Mouse (Mus musculus) macrophage (primary cell): ENCODE measurements around the gene Aco2. TPM values are rescaled to one million over a fixed set of nuclear protein-coding genes. Genes with fewer than 3 reads are reported as not detected.

Source experiments
- H3K27ac ChIP-seq: fragments of 350-480 bp; formaldehyde crosslinking; 2 replicates; pipeline ENCODE4 v1.9.0; 2021
- H3K36me3 ChIP-seq: fragments of 350-480 bp; formaldehyde crosslinking; 2 replicates; pipeline ENCODE4 v1.9.0; 2021; ENCODE audit errors: inconsistent target
- H3K4me3 ChIP-seq: fragments of 350-480 bp; formaldehyde crosslinking; 2 replicates; pipeline ENCODE4 v1.9.0; 2021; ENCODE audit errors: inconsistent target
- H3K79me2 ChIP-seq: fragments of 350-480 bp; formaldehyde crosslinking; 2 replicates; pipeline ENCODE4 v1.9.0; 2021; ENCODE audit errors: inconsistent target
- WGBS: methylation state at CpG from one replicate; pipeline ENCODE4 v1.1.7; 2026; ENCODE audit warnings: inconsistent platforms; ENCODE audit not compliant: missing documents; 5-methylcytosine and 5-hydroxymethylcytosine counted together
- polyA plus RNA-seq: library from polyadenylated mRNA; stranded (reverse); fragments of 250-400 nt; gene quantifications from 3 replicates; pipeline ENCODE4 v1.2.4, GENCODE M21; 2018; ENCODE audit warnings: inconsistent platforms

The Aco2 gene
- polyA plus RNA-seq, 1 experiment from 2014 or later, result 116 TPM

GRCm38 (mm10) chr15:81951159-81951558 is 79.0 kb downstream of the Aco2 start:
- Histone ChIP-seq H3K27ac (no peak overlapping the region), H3K36me3 (0 out of 2 replicates have a peak, but pooled peaks cover 4% of the 10 kb centered on the region), H3K79me2 (no peaks in the 10 kb centered on the region), H3K4me3 (no peak overlapping the region)
- WGBS, result 95% methylated on average over 9 of the region's 9 CpGs

- Histone ChIP-seq H3K36me3 (0 out of 2 replicates have a peak, but pooled peaks cover 4% of the 10 kb centered on the region), H3K4me3 (no peak overlapping the region)
These were observed 80.2 kb downstream of the Aco2 start for GRCm38 (mm10) chr15:81952310-81952709.

GRCm38 (mm10) chr15:81954151-81954583 is 82.1 kb downstream of the Aco2 start:
- no peak overlapping the region for H3K27ac ChIP-seq
- no peak overlapping the region for H3K4me3 ChIP-seq
- no peaks in the 10 kb centered on the region for H3K79me2 ChIP-seq
- H3K36me3 ChIP-seq, result 0 out of 2 replicates have a peak, but pooled peaks cover 4% of the 10 kb centered on the region
- 97% methylated on average over 9 of the region's 9 CpGs for WGBS

More at GRCm38 (mm10) chr15:81952310-81952709, 80.2 kb downstream of the Aco2 start:
- WGBS, result 98% methylated on average over 4 of the region's 4 CpGs
- H3K79me2 ChIP-seq, result no peaks in the 10 kb centered on the region
- H3K27ac ChIP-seq, result no peak overlapping the region

- 0 out of 2 replicates have a peak, but pooled peaks cover 4% of the 10 kb centered on the region for H3K36me3 ChIP-seq
- no peak overlapping the region for H3K27ac ChIP-seq
- H3K4me3 ChIP-seq, result no peak overlapping the region
- H3K79me2 ChIP-seq, result no peaks in the 10 kb centered on the region
- 96% methylated on average over 6 of the region's 6 CpGs for WGBS
These were observed 82.6 kb downstream of the Aco2 start for GRCm38 (mm10) chr15:81954716-81955115.

- 95% methylated on average over 15 of the region's 15 CpGs for whole genome bisulfite sequencing
- Histone ChIP-seq H3K27ac (no peak overlapping the region), H3K36me3 (0 out of 2 replicates have a peak, but pooled peaks cover 4% of the 10 kb centered on the region), H3K79me2 (no peaks in the 10 kb centered on the region), H3K4me3 (no peak overlapping the region)
These were observed 83.3 kb downstream of the Aco2 start for GRCm38 (mm10) chr15:81955414-81955813.

- WGBS, result 75% methylated on average over 7 of the region's 8 CpGs
- H3K36me3 ChIP-seq, result 0 out of 2 replicates have a peak, but pooled peaks cover 4% of the 10 kb centered on the region
- H3K79me2 ChIP-seq, result no peaks in the 10 kb centered on the region
- H3K4me3 ChIP-seq, result no peak overlapping the region
- H3K27ac ChIP-seq, result no peak overlapping the region
These were observed 84.3 kb downstream of the Aco2 start for GRCm38 (mm10) chr15:81956457-81956856.

- Histone ChIP-seq H3K36me3 (0 out of 2 replicates have a peak, but pooled peaks cover 4% of the 10 kb centered on the region), H3K79me2 (no peaks in the 10 kb centered on the region), H3K27ac (no peak overlapping the region), H3K4me3 (no peak overlapping the region)
- WGBS, result 92% methylated on average over 11 of the region's 11 CpGs
These were observed 85.5 kb downstream of the Aco2 start for GRCm38 (mm10) chr15:81957598-81957997.

- Histone ChIP-seq H3K27ac (no peak overlapping the region), H3K4me3 (no peak overlapping the region), H3K79me2 (no peaks in the 10 kb centered on the region), H3K36me3 (0 out of 2 replicates have a peak, but pooled peaks cover 4% of the 10 kb centered on the region)
- 64% methylated on average over 3 of the region's 3 CpGs for WGBS
These were observed 86.8 kb downstream of the Aco2 start for GRCm38 (mm10) chr15:81958906-81959305.

- under 1% methylated on average over 75 of the region's 77 CpGs for WGBS
- H3K36me3 ChIP-seq, result no peaks in the 10 kb centered on the region
- no peaks in the 10 kb centered on the region for H3K79me2 ChIP-seq
These were observed 88.3 kb downstream of the Aco2 start, which contains the start of gene Pmm1 for GRCm38 (mm10) chr15:81960171-81961077. Gene Pmm1, minus strand, starts transcription at chr15:81960930.

GRCm38 (mm10) chr15:81961078-81961451 is 89.0 kb downstream of the Aco2 start:
- H3K27ac ChIP-seq, result no peak overlapping the region
- no peaks in the 10 kb centered on the region for H3K79me2 ChIP-seq
- H3K36me3 ChIP-seq, result no peaks in the 10 kb centered on the region
- peak overlapping the region; percentile 32 for H3K4me3 ChIP-seq
- 2% methylated on average over 8 of the region's 8 CpGs for WGBS

More at GRCm38 (mm10) chr15:81960171-81961077, 88.3 kb downstream of the Aco2 start, which contains the start of gene Pmm1:
- H3K27ac ChIP-seq, result no peak within 1 kb of the TSS
- H3K4me3 ChIP-seq, result peak within 1 kb of the TSS; percentile 40

- Histone ChIP-seq H3K27ac (no peak overlapping the region), H3K36me3 (no peaks in the 10 kb centered on the region), H3K79me2 (no peaks in the 10 kb centered on the region), H3K4me3 (no peak overlapping the region)
- 63% methylated on average over 1 of the region's 1 CpGs for WGBS
These were observed 92.2 kb downstream of the Aco2 start for GRCm38 (mm10) chr15:81964262-81964661.

Other genes starting within 250 kb of the Aco2 start
- 10.6 to 21.0 TPM (median 11.6 TPM) in 3 replicates for gene L3mbtl2, start 208.4 kb upstream of the Aco2 start, polyA plus RNA-seq
- gene Chadl, start 175.0 kb upstream of the Aco2 start, polyA plus RNA-seq, result 0.10 to 0.51 TPM in 2 of 3 replicates, not detected in the other
- 10.9 to 21.7 TPM (median 18.2 TPM) in 3 replicates for gene Zc3h7b, start 127.3 kb upstream of the Aco2 start, polyA plus RNA-seq
- gene Rangap1, start 126.8 kb upstream of the Aco2 start, polyA plus RNA-seq, result 26.9 to 73.0 TPM (median 33.7 TPM) in 3 replicates
- 18.9 to 44.0 TPM (median 23.6 TPM) in 3 replicates for gene Tef, start 69.9 kb upstream of the Aco2 start, polyA plus RNA-seq
- 14.3 to 21.9 TPM (median 18.5 TPM) in 3 replicates for gene Tob2, start 13.5 kb upstream of the Aco2 start, polyA plus RNA-seq
- gene Phf5a, start 398 bp upstream of the Aco2 start, polyA plus RNA-seq, result 24.7 to 37.1 TPM (median 25.5 TPM) in 3 replicates
- gene Polr3h, start 53.9 kb downstream of the Aco2 start, polyA plus RNA-seq, result 4.7 to 14.4 TPM (median 4.7 TPM) in 3 replicates
- 0.10 TPM in 1 of 3 replicates, not detected in the others for gene Csdc2, start 64.5 kb downstream of the Aco2 start, polyA plus RNA-seq
- 10.2 to 15.5 TPM (median 14.8 TPM) in 3 replicates for gene Pmm1, start 88.6 kb downstream of the Aco2 start, polyA plus RNA-seq
- not detected in 3 replicates for gene 1700029P11Rik, start 108.2 kb downstream of the Aco2 start, polyA plus RNA-seq
- gene Xrcc6, start 115.5 kb downstream of the Aco2 start, polyA plus RNA-seq, result 8.4 to 21.0 TPM (median 15.0 TPM) in 3 replicates
- 15.4 to 32.2 TPM (median 24.8 TPM) in 3 replicates for gene Desi1, start 161.6 kb downstream of the Aco2 start, polyA plus RNA-seq
- gene Snu13, start 175.3 kb downstream of the Aco2 start, polyA plus RNA-seq, result 42.7 to 102 TPM (median 90.6 TPM) in 3 replicates
- gene 4930407I10Rik, start 186.8 kb downstream of the Aco2 start, polyA plus RNA-seq, result not detected in 3 replicates
- gene Mei1, start 197.7 kb downstream of the Aco2 start, polyA plus RNA-seq, result not detected in 3 replicates